Mouse (Mus musculus): ENCODE measurements around the gene Sinhcaf.
A peak's percentile ranks its signal among the peaks of the same experiment; 100 is the strongest.
"Not testable (repeated sequence)": the region's sequence is repeated elsewhere in the genome, so short reads cannot be mapped to it uniquely, and the experiment has no call there.

Sinhcaf gene

DNA sequence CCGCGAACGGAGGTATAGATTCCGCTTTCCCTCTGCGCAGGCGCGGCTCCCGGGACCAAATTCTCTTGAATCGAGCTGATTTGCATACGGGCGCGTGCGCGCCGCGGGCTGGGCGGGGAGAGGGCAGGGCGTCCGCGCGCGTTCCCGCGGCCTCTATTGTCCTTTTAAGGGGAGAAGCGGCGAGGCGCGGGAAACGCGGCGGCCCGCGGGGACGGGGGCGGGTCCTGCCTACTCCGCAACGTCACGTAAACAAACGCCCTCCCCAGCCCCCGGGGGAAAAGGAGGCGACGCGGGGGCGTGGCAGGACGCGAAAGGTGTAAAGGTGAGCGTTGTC is at the start of gene Sinhcaf:
Sinhcaf (minus strand) TSS at position 59 of the 334 bp plus-strand sequence.
- DNase-seq (ENCODE audit: low read depth): peak; percentile 99

DNA sequence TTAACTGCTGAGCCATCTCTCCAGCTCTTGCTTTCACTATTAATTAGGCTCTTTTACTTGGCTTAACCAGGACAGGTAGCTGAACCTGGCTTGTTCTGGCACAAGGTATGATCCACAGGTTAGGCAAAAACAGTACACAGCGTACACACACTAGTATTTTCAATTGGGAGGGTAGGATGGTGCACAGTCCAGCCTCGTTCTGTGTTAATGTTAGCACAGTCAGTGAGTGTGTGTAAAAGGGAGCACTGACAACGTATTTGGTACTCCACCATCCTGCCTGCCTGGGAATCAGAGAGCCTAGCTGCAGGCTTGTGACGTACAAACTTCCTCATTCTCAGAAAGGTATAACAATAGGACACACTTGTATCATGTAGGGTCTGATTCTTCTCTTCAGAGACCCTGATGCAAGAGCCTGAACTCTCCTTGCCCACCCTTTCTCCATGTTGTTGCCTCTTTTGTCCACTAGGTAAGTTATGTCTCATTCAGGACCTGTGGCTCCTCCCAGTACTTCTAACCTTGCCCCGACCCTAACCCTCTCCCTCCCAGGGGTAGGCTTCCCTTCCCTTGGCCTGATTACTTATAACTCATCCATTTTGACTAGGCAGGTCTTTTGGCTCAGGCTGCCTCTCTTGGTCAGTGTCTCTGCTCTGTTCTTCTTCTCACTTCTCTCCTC is 48.2 kb upstream of the Sinhcaf start:
- DNase-seq (ENCODE audit: low read depth): no peak

DNA sequence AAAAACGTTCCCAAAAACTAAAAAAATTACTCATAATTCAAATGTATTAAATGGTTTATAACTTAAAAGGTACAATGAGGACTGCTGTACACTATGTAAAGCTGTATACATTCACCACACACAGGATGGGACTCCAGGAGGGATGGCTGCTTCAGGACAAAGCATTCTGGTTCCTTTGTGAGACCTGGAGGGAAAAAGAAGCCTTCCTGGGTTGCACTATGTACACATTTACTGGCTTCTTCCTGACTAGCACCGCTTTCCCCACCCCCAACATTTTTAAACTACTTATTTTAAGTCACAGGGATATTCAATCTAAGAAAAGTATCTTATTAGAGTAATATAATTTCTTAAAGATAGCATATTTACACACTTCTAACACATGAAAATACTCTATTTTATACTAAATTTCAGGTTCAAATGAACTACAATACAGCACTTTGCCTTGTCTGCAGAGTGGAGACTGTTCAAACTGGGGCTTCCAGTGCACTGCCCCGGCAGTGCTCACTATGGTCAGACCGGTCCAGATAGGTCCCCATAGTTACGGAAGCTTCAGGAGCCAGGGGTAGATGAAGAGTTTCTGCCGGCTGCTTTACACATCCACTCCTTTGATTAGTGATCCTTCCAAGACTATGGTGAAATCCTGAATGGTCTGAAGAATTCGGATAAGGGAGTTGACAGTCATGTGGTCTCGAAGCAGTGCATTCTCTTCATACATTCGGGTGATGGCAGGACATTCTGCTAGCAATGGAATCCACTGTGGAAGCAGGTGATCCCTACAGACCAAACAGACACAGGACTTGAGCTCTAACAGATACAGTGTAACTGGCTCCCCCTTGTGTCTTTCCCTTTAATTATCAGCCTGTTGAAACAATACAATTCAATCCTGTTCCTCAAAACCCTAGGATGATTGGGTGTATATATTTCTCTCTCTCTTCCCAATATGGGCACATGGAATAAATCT is 47.1 kb upstream of the Sinhcaf start:
- peak; percentile 20 for DNase-seq (ENCODE audit: low read depth)

DNA sequence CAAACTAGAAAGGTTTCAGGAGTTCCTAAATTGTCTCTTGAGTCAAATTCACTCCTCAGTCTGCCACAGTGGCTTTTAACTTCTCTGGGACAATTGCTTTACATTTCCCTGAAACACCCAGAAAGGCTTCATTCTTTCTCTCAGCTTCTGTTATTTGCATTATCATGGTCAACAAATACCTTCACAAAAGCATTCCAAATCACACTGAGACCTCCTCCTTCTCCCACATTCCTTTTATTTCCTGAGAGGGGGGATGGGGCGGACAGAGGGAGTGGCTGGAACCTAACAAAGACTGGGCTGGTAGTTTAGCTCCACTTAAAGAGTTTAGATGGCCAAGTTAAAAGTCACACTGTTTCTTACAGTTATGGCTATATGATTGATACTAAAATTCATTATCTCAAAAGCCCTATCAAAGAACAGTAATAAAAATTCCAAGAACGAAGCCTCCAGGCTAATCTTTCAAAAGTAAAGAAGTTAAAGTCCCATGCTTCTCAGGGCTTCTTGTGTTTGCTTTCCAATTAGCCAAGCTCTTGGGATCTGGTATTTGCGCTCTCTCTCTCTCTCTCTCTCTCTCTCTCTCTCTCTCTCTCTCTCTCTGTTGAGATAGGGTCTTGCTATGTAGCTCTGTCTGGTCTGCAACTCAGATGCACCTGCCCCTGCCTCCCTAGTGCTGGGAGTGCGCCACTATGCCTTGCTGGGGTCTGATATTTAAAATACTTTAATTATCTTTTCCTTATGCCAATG is 46.3 kb upstream of the Sinhcaf start:
- DNase-seq (ENCODE audit: low read depth): no peak

DNA sequence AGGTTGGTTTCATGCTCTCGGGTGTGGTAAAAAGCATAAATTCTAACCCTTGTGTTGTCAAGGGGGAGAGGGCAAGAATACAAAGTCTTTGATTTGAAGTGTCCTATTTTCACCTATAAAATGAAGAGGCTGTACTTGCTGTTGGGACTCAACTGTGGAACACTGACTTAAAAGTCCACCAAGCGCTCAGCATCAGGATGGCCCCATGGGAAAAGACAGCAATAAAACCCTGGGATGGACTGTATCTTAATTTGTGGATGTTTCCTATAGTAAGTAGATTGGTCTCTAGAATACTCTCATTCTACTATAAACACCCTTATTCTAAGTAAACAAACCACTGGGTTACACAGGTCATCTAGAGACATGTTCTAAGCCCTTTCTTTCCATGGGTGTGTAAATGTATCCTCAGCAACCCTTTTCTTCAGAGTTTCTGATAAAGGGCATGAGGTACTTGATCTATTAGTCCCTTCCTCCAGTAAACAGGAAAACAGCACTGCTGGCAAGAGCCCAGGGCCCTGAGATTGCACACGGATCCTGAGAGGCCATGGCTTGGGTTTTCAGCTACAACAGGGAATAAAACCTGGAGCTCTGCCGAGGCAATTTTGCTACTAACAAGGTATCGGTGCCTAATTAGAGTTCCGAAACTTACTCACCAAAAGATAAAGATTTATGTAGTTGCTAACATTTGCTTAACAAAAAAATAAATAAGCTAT is 45.5 kb upstream of the Sinhcaf start:
- DNase-seq (ENCODE audit: low read depth): no peak

DNA sequence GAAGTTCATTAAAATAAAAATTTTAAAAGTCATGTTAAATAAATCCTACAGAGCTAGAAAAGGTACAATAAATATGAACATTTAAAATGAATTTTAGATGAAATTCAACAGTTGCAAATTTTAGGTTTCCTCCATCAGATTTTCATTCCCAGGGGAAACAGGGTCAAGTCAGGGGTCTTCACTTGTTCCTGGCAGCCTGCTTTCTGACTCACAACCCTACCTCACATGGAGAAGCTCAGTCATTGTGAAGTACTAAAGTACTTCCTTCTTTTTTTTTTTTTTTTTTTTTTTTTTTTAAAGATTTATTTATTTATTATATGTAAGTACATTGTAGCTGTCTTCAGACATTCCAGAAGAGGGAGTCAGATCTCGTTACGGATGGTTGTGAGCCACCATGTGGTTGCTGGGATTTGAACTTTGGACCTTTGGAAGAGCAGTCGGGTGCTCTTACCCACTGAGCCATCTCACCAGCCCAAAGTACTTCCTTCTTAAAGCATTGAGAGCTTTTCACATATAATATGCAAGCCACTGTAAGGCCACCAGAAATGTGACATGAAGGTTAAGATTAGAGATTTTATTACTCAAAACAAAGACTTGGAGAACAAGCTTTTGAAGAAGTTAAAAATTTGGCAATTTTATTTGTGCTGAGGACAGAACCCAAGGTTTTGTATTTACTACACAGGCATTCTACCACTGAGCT is 43.7 kb upstream of the Sinhcaf start:
- DNase-seq (ENCODE audit: low read depth): not testable (repeated sequence)

DNA sequence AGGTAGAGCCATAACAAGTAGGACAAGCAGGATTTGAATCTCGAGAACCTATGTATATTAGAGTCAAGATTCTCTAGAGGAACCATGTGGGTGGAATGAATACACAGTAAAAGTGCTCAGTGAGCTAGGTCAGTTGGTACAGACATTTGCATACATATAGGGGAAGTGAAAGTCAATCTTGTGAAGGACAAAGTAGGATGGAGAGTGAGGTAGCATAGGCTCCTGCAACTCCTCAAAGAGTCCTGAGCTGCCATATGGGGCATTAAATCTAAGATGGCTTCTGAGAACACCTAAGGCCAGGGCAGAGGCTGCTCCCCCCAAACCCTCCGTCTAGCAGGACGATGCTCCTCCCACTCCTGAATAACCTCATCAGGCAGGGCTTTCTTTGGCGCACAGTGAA is 39.7 kb upstream of the Sinhcaf start:
- DNase-seq (ENCODE audit: low read depth): no peak

DNA sequence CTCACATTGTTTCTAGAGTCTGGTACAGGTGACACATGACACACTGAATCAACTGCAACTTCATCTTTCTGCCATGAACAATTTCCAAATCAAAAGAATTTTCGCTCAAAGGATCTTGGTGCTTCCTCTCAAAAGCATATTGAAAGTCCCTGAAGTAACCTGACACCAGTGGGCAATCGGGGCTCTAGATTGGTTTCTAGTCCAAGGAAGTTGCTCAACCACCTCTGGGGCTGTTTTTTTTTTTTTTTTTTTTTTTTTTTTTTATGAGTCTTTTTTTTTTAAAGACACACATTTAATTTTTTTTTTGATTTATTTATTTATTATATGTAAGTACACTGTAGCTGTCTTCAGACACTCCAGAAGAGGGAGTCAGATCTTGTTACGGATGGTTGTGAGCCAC is 34.2 kb upstream of the Sinhcaf start:
- no peak for DNase-seq (ENCODE audit: low read depth)

DNA sequence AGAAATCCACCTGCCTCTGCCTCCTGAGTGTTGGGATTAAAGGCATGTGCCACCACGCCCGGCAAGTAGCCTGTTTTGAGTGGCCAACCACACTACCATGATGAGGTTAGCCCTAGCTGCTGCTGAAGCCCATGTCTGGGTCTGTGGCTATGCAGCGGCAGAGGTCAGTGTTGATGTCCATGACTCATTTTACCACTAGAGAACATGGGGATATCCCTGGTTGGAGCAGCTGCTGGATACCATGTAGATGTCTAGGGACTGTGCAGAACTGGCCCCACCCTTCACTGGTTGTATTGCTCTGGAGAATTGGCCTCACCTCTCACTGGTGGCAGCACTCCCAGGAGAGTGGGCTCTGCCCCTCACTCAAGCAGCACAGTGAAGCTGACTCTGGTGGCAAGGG is 28.8 kb upstream of the Sinhcaf start:
- DNase-seq (ENCODE audit: low read depth): no peak

DNA sequence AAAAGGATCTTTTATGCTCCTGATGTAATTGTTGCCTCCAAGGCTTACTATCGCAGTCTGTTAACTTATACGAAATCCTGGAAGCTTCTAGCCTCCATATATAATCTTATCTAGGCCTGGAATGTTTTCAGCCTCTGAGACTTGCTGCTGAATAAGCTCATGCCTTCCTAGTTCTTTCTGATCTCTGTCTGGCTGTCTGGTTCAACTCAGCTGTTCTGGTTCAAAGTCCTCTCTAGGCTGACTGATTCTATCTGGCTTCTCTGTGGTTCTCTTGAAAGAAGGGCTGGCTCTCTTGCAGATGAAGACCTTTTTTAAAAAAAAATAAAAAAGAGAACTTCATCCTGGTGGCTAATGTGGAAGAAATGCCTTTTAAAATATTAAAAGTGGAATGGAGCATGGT is 26.6 kb upstream of the Sinhcaf start:
- no peak for DNase-seq (ENCODE audit: low read depth)

DNA sequence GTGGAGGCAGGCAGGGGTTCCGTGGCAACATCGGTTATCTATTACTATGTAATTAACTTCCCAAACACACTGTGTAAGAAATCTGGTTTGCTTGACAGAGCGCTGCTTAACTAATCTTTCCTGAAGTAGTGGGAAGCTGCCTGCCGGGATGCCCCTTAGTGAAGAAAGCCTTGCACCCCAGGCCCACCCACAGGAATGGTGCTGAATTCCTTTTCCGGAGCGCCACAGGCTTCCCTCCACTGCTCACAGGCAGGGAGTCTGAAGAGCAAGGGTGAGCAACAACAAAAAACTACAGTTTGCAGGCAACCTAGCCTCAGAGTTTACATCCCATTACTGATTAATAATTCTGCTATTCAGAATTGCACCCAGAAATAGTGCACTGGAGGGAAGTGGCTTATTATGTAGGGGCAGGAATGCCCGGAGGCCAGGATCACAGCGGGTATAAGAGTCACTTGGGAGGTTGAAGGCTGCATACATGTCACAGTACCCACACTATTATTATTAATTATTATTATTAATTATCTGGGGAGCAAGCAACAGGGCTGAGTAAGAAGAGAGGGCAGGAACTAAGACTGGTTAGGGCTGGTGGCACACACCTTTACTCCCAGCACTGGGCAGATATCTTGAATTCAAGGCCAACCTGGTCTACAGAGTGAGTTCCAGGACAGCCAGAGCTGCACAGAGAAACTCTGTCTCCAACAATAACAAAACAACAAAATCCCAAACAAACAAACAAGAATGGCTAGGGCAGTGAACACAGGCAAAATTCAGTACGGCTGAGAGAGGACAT is 26.0 kb upstream of the Sinhcaf start:
- no peak for DNase-seq (ENCODE audit: low read depth)

DNA sequence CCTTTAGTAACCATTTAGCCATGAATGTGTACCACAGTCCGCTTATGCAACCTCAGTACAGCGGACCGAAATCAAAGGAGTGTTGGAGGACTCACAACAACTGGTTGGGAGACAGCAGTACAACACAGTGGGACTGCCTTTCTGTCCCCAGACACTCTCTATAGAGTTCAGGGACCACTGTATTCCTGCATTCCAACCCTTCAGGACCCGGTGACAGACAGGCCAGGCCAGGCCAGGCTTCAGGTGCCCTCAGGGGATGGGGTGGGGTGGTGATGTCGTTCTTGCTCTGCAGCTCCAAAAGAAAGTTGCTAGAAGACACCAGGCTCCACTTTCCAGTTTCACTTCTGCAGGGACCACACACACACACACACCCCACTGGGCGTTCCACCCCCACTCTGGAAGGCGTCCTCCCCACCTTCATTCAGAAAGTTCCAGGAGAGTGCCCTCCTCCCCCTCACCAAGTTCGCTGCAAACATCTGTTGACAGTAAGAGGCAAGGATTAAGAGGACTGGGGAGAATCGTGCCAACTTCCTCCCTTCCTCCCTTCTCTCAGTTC is 25.2 kb upstream of the Sinhcaf start:
- DNase-seq (ENCODE audit: low read depth): no peak

DNA sequence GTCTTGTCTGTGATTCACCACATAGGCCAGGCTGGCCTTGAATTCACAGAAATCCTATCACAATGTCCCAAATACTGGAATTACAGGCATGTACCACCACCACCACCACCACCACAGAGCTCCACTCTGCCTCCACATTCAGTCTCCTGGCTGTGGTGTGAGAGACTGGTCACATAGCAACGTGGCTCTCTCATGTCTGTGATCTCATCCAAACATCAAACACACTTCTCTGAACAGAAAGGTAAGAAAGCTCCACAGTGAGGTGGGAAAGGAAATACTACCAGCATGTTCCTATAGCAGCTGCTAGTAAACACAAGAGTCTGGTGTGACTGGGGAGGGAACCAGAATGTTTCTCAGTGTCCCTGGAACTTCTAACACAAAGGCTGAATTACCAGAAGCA is 15.0 kb upstream of the Sinhcaf start:
- DNase-seq (ENCODE audit: low read depth): no peak

DNA sequence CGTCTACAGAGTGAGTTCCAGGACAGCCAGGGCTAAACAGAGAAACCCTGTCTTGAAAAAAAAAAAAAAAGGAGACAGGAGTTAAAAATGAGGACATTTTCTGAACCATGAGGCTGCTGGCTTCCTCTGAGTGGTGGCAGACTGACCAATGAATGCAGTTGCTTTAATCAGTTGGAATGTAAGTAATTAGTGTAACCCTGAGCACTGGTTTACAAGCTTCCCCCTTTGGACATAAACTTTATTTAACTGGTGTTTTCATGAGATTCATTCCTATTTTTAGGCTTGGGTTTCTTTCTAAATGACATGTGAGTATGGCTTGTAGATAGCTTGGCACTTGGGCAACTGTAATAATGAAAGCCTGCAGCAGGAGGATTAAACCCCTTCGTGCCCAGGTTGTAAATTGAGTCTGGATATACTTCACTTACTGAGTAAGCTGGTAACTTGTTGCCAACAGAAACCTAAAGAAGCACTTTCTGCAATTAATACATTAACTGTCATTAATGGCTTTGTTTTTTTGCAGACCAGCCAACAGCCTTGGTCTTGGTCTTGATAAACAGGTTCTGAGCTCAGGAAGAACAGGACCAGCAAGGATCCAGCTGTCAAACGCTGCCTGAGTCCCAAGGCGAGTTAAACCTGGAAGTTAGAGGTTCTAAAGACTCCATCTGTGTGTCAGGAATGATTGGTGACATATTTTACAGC is 13.4 kb upstream of the Sinhcaf start:
- DNase-seq (ENCODE audit: low read depth): no peak

DNA sequence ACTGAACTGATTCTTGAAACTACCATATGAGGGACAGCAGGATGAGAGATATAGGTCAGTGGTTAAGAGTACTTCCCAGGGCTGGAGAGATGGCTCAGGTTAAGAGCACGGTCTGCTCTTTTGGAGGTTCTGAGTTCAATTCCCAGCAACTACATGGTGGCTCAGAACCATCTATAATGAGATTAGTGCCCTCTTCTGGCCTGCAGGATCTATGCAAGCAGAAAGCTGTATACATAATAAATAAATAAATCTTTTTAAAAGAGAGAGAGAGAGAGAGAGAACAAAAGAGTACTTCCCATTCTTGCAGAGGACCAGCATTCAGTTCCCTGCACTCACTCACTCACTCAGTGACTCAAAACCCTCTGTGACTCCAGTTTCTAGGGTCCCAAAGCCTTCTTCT is 12.4 kb upstream of the Sinhcaf start:
- no peak for DNase-seq (ENCODE audit: low read depth)

DNA sequence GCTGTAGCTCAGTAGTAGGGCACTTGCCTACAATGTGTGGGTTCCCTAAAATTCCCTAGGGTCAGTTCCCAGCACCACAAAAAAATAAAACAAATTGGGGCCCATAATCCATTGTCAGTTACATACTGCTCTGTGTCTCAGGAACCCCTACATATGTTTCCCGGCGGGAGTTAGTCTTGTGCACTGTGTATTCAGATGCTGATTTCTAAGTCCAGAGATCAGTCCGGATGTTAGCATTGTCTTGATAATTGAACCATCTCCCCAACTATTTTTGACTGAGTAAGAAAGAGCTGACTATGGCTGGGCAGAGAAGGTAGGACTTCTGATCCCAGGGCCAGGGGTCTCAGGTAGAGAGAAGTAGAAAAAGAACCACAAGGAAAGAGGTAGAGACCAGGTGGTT is 10.8 kb upstream of the Sinhcaf start:
- no peak for DNase-seq (ENCODE audit: low read depth)

DNA sequence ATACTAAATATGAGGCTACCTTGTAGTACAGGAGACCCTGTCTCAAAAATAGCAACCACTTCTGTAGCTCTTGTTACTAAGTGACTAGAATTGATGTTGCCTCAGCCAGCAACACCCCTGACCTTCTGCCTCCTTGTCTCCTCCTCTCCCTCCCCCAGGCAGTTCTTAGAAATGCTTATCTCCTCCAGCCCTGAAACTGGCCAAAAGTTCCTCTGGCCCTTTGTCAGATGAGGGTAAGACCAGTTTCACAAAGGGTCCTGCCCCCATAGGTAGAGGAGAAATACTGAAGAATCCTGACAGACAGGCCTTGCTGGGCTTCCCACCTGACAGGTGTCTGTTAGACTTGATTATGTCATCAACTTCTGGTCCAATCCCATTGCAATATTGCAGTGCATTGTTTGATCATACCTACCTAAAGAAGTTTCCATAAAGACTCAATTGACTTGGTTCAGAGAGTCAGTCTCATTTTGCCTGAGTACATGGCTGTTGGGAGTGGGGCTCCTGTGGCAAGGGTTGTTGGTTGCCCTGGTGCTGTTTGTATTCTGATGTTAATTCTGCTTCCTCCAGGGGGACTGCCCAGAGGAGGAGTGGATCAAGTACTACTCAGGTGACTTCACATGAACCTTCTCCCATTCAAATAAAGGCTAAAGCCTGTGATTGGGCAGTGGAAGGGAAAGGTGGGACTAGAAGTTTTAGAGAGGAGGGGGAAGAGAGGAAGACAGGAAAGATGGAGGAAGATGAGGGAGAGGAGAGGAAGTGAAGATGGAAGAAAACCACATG is 9.6 kb upstream of the Sinhcaf start:
- DNase-seq (ENCODE audit: low read depth): no peak

DNA sequence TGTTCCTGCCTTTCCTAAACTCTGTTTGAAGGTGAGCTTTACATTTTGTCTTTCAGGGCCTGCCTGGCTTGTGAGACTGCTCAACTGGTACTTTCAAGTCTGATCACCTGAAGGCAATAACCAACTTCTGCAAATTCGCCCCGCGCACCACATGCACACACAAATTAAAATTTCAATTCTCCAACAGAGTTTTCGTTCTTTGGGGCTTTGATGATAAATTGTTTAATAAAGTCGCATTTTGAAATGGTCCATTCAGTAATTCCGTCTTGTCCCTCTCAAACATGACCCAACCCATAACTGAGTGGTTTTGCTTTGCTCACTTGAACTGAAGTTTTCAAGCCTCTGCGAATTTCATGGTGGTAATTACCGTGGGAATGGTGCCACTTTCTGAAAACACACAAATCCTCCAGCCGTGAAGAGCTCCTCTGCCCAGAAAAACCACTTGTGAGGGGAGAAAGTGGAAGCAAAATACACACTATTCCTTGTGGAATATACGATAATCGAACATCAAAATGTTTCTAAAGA is 676 bp upstream of the Sinhcaf start:
- DNase-seq (ENCODE audit: low read depth): no peak

Measured in c-Kit-positive CD71-positive TER-119-negative erythroid progenitor cells, embryonic 14.5 days (primary cell).